Mouse (Mus musculus) hindbrain, postnatal 0 days (tissue): ENCODE results near the gene Sypl2. TPM values are rescaled to one million over a fixed set of nuclear protein-coding genes. Genes with fewer than 3 reads are reported as not detected.
A peak's percentile ranks its signal among the peaks of the same experiment; 100 is the strongest.

Source experiments
- ATAC-seq: fragments of 200-750 bp; cut with Nextera tagmentation; 2 replicates; pipeline ENCODE4 v1.8.0; 2017; ENCODE audit warnings: mild to moderate bottlenecking, moderate TSS enrichment, moderate library complexity
- DNase-seq: peaks from one replicate; pipeline ENCODE4 v3.0.0-alpha.2; 2015; ENCODE audit warnings: low spot score
- H3K27ac ChIP-seq: fragments of 300-500 bp; sonication (generic); 2 replicates; pipeline ENCODE4 v1.5.1; 2014; ENCODE audit warnings: mild to moderate bottlenecking
- H3K27me3 ChIP-seq: fragments of 300-500 bp; sonication (generic); 2 replicates; pipeline ENCODE4 v1.6.1; 2014; ENCODE audit warnings: low read length, mixed read lengths; ENCODE audit not compliant: insufficient read depth
- H3K36me3 ChIP-seq: fragments of 300-500 bp; sonication (generic); 2 replicates; pipeline ENCODE4 v1.6.1; 2014; ENCODE audit warnings: low read length, mixed read lengths; ENCODE audit not compliant: insufficient read depth
- H3K4me1 ChIP-seq: fragments of 300-500 bp; sonication (generic); 2 replicates; pipeline ENCODE4 v1.6.1; 2014; ENCODE audit warnings: antibody characterized with exemption, low read length, mixed read lengths; ENCODE audit not compliant: insufficient read depth
- H3K4me2 ChIP-seq: fragments of 300-500 bp; sonication (generic); 2 replicates; pipeline ENCODE4 v1.6.1; 2014; ENCODE audit warnings: low read depth, mild to moderate bottlenecking, low read length, moderate library complexity, mixed read lengths
- H3K4me3 ChIP-seq: fragments of 300-500 bp; sonication (generic); 2 replicates; pipeline ENCODE4 v1.5.1; 2014; ENCODE audit warnings: low read length
- H3K9ac ChIP-seq: fragments of 300-500 bp; sonication (generic); replicated peaks from 2 replicates; pipeline ENCODE4 v1.6.1; 2014; ENCODE audit warnings: mild to moderate bottlenecking, low read length, moderate library complexity, mixed read lengths
- H3K9me3 ChIP-seq: fragments of 300-500 bp; sonication (generic); 2 replicates; pipeline ENCODE4 v1.6.1; 2016; ENCODE audit warnings: low read length, mixed read lengths
- CTCF ChIP-seq: IDR thresholded peaks from 2 replicates; pipeline ENCODE4 v1.5.1; 2016; ENCODE audit warnings: antibody characterized with exemption, control low read depth, low read depth
- WGBS: fragments of 180-500 bp; shearing (Covaris S2); extraction: QIAGEN DNeasy Blood & Tissue Kit; methylation state at CpG from one replicate; pipeline ENCODE4 v1.1.7; 2014; 5-methylcytosine and 5-hydroxymethylcytosine counted together
- polyA plus RNA-seq: library from polyadenylated mRNA; unstranded; fragments of >200 nt; fragmentation: Nextera tagmentation; extraction: Ambion mirVana; gene quantifications from 2 replicates; pipeline ENCODE4 v1.2.1, GENCODE M21; 2015
- total RNA-seq: library from RNA; depleted of rRNA; stranded (reverse); fragments of >200 nt; gene quantifications from 2 replicates; pipeline ENCODE4 v1.2.3, GENCODE M21; 2014

The Sypl2 gene
- total and polyA plus RNA-seq, 2 experiments from 2014 or later: 0.75 to 1.9 TPM

DNA sequence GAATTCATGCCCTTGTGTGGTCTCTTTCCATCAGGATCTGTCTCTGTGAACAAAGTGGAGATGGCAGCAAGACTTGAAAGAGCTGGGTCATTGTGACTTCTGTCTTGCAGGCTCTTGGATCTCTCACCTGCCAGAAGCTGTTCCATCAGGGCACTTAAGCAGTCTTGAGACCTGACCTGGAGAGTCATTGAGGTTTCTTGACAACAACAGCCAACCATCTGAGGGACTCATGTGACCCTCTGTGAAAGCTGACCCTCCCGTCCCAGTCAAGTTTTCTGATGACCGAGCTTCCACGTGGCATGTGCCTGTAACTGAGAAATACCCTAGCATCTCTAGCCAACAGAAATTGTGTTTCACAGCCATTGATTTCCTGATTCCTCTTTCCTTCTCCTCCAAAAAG, 41.7 kb downstream of the Sypl2 start:
- no peaks in the 10 kb centered on the region for H3K27me3 ChIP-seq
- H3K36me3 ChIP-seq: no peaks in the 10 kb centered on the region
- TF ChIP-seq CTCF: no peak
- H3K4me1 ChIP-seq: peaks cover 8% of the 10 kb centered on the region; the same call in 1 of the 2 replicates
- 80% methylated on average over 3 of the region's 3 CpGs for WGBS
- H3K9me3 ChIP-seq: no peaks in the 10 kb centered on the region
- no peak overlapping the region for H3K27ac ChIP-seq
- H3K9ac ChIP-seq: no peak overlapping the region
- H3K4me2 ChIP-seq: no peak overlapping the region
- ATAC-seq (no peak), DNase-seq (no peak)
- H3K4me3 ChIP-seq: no peak overlapping the region

DNA sequence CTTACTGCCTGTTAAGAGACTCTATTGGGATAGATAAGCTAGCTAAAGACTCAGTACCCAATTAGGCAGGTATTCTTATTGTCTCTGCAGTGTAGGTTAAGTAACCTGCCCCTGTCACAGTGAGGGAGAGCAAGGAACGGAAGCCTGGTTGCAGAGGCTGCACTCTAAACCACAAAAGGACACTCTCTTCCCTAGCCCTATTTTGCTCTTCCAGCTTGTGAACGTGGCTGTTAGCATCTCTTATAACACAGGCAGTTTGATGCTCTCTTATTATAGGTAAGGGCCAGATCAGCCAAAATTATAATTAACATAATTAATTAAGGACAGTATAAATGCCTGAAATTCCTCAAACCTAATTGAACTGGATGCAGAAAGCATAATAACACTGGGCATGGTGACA, 45.9 kb downstream of the Sypl2 start:
- H3K4me1 ChIP-seq: 0 out of 2 replicates have a peak, but pooled peaks cover 3% of the 10 kb centered on the region
- no peak overlapping the region for H3K27ac ChIP-seq
- ATAC-seq (no peak), DNase-seq (no peak)
- H3K9ac ChIP-seq: no peak overlapping the region
- no peak overlapping the region for H3K4me3 ChIP-seq
- no peak overlapping the region for H3K4me2 ChIP-seq
- H3K36me3 ChIP-seq: no peaks in the 10 kb centered on the region
- 49% methylated on average over 2 of the region's 2 CpGs for WGBS
- no peaks in the 10 kb centered on the region for H3K27me3 ChIP-seq
- H3K9me3 ChIP-seq: no peaks in the 10 kb centered on the region
- TF ChIP-seq CTCF: no peak

DNA sequence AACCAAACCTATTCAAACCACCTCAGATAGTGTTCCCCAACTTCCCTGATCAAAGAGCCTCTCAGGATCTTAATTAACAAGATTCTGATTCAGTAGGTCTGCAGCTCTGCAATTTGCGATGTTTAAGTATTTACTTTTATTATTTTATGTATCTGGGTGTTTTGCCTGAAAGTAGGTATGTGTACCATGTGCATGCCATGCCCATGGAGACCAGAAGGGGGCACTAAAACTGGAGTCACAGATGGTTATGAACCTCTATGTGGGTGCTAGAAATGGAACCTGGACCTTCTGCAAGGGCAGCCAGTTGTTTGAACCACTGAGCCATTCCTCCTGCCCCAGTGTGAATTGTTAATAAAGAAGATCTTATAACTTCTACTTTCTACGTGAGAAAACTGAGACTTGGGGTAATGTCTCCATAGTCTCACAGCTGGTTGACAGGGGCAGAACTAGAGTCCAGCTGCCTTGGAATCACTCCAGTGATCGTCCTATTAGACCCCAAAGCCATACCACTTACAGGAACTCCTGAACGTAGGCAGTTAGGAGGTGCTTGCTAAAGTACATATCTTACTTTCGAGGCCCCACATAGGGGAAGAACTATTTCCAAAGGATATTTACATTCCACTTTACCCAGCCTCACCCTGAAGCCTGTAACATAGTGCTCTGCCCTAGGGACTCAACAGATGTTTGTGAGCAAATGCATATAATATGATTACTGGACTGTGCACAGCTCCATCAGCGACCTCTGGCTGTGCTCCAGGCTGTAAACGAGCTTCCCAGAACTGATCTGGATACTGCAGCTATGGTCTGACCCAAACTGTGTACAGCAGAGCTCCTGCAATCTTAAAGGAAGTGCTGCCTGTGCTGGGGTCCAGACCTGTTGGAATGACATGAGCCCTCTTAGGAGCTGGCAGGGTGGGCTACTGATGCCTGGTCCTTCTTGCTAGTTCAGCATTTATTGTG, 47.4 kb downstream of the Sypl2 start:
- no peak overlapping the region for H3K4me2 ChIP-seq
- no peaks in the 10 kb centered on the region for H3K27me3 ChIP-seq
- no peak for TF ChIP-seq CTCF
- peaks cover 10% of the 10 kb centered on the region; the same call in 1 of the 2 replicates for H3K4me1 ChIP-seq
- no peak overlapping the region for H3K4me3 ChIP-seq
- H3K36me3 ChIP-seq: no peaks in the 10 kb centered on the region
- WGBS: 72% methylated on average over 7 of the region's 7 CpGs
- H3K9me3 ChIP-seq: no peaks in the 10 kb centered on the region
- no peak overlapping the region for H3K9ac ChIP-seq
- H3K27ac ChIP-seq: no peak overlapping the region
- ATAC-seq: no peak
- no peak for DNase-seq

DNA sequence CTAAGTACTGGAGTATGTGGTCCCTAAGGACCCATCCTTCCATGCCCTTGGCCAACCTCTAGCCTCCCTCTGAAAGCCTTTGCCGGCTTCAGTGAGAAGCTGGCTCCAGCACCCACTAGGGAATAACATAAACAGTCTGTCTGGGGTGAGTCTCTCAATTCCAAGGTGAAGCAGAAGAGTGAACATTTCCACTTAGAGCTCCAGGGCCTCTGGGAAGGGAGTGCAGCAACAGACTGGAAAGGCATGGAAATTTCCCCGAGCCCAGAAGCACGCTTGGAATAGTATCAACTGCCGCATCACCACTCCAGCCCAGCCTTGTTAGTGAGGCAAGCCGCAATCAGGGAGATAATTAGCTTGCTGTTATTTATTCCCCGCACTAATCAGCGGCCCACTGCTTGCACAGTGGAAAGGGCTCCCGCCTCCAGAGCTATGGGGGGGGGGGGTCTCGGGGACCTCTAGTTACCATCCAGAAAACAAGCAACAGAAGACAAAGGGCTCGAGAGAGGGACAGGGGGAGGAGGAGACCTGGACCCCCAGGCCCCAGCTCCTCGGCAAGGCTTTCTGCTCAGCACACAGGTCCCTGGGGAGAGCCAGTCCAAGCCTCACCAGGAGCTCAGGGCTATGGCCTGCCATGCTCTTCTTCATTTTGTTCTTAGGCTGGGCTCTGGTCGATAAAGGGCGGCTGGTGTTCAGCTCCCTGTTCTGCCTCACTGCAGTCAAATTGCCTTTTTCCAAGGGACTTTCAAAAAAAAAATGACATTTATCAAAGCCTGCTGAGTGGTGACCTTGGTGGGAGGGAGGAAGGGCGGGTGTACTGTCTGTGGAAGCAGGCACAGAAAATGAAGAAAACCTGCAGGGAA, 51.5 kb downstream of the Sypl2 start:
- no peaks in the 10 kb centered on the region for H3K27me3 ChIP-seq
- peak overlapping the region; percentile 42 for H3K4me2 ChIP-seq
- no peak for TF ChIP-seq CTCF
- H3K27ac ChIP-seq: peak overlapping the region; percentile 66
- H3K4me1 ChIP-seq: peaks cover 10% of the 10 kb centered on the region; the same call in 1 of the 2 replicates
- peak; percentile 80 for DNase-seq
- no peak overlapping the region for H3K4me3 ChIP-seq
- H3K9me3 ChIP-seq: no peaks in the 10 kb centered on the region
- peak overlapping the region; percentile 31; the same call in 1 of the 2 replicates for H3K9ac ChIP-seq
- 16% methylated on average over 14 of the region's 14 CpGs for WGBS
- H3K36me3 ChIP-seq: no peaks in the 10 kb centered on the region
- ATAC-seq: peak; percentile 82

DNA sequence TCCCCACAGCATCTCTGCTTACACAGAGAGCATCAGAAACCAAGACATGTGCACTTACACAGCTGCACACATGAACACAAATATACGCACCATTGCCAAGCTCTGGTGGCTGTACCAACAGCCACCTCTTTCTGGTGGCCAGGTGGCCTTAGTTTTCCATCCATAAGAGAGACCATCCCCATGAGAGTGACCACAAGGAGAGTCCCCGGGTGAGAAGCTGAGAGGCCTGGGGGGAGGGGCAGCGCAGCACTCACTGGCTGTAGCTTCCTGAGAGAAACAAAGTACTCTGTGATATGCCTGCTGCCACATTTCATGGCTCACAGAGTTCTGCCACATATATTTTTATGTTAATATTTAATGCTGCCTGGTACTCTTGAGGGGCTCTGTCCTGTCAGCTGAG, 57.2 kb downstream of the Sypl2 start:
- TF ChIP-seq CTCF: no peak
- H3K4me3 ChIP-seq: no peak overlapping the region
- no peaks in the 10 kb centered on the region for H3K36me3 ChIP-seq
- H3K9me3 ChIP-seq: no peaks in the 10 kb centered on the region
- no peak for DNase-seq
- 51% methylated on average over 3 of the region's 3 CpGs for WGBS
- no peak overlapping the region for H3K4me2 ChIP-seq
- no peak overlapping the region for H3K27ac ChIP-seq
- ATAC-seq: no peak
- no peaks in the 10 kb centered on the region for H3K27me3 ChIP-seq
- H3K4me1 ChIP-seq: peaks cover 12% of the 10 kb centered on the region; the same call in 1 of the 2 replicates
- no peak overlapping the region for H3K9ac ChIP-seq

DNA sequence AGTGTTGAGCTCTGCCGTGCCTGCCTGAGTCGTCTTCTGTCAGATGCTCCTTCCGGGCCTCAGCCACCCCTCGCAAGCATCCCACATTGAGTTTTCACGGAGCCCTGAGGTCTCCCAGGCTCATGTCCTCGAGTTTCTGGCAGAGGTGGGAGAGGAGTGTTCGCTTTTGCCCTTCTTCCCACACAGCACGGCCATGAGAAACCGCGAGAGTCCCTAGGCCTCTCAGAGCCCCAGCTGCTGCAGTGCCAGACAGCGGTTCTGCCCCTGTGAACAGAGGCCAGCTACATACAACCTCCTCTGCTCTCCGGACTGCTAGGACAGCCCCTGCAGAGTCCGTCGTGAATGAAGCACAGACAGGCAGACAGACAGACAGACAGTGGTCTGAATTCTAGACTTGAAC, 58.9 kb downstream of the Sypl2 start:
- no peak for DNase-seq
- Histone ChIP-seq H3K27ac (no peak overlapping the region), H3K9me3 (no peaks in the 10 kb centered on the region), H3K9ac (no peak overlapping the region), H3K27me3 (no peaks in the 10 kb centered on the region), H3K4me3 (no peak overlapping the region), H3K36me3 (no peaks in the 10 kb centered on the region), H3K4me2 (no peak overlapping the region), H3K4me1 (peaks cover 12% of the 10 kb centered on the region; the same call in 1 of the 2 replicates)
- WGBS: 46% methylated on average over 14 of the region's 14 CpGs
- no peak for ATAC-seq
- TF ChIP-seq CTCF: no peak
